Mouse (Mus musculus) heart, embryonic 12.5 days (tissue): ENCODE measurements around the gene Cd46. TPM values are rescaled to one million over a fixed set of nuclear protein-coding genes. Genes with fewer than 3 reads are reported as not detected.

Experiments
- ATAC-seq: fragments of 200-750 bp; cut with Nextera tagmentation; 2 replicates; pipeline ENCODE4 v1.8.0; 2017; ENCODE audit warnings: moderate TSS enrichment, moderate library complexity; ENCODE audit not compliant: insufficient number of reproducible peaks, low FRiP score
- H3K27ac ChIP-seq: fragments of 300-500 bp; sonication (generic); 2 replicates; pipeline ENCODE4 v1.5.1; 2016; ENCODE audit warnings: mild to moderate bottlenecking, moderate library complexity; ENCODE audit not compliant: poor library complexity, severe bottlenecking
- H3K27me3 ChIP-seq: fragments of 300-500 bp; sonication (generic); replicated peaks from 2 replicates; pipeline ENCODE4 v1.6.1; 2016; ENCODE audit warnings: mild to moderate bottlenecking, moderate library complexity
- H3K36me3 ChIP-seq: fragments of 300-500 bp; sonication (generic); 2 replicates; pipeline ENCODE4 v1.6.1; 2016; ENCODE audit warnings: mild to moderate bottlenecking, moderate library complexity
- H3K4me1 ChIP-seq: fragments of 300-500 bp; sonication (generic); replicated peaks from 2 replicates; pipeline ENCODE4 v1.6.1; 2016; ENCODE audit warnings: mild to moderate bottlenecking
- H3K4me2 ChIP-seq: fragments of 300-500 bp; sonication (generic); 2 replicates; pipeline ENCODE4 v1.6.1; 2016; ENCODE audit warnings: mild to moderate bottlenecking, moderate library complexity
- H3K4me3 ChIP-seq: fragments of 300-500 bp; sonication (generic); 2 replicates; pipeline ENCODE4 v1.5.1; 2016; ENCODE audit warnings: mild to moderate bottlenecking
- H3K9ac ChIP-seq: fragments of 300-500 bp; sonication (generic); 2 replicates; pipeline ENCODE4 v1.6.1; 2016; ENCODE audit warnings: mild to moderate bottlenecking, moderate library complexity
- H3K9me3 ChIP-seq: fragments of 300-500 bp; sonication (generic); replicated peaks from 2 replicates; pipeline ENCODE4 v1.6.1; 2016; ENCODE audit warnings: mild to moderate bottlenecking, moderate library complexity
- WGBS: fragments of 180-500 bp; shearing (Covaris S2); methylation state at CpG from one replicate; pipeline ENCODE4 v1.1.7; 2016; 5-methylcytosine and 5-hydroxymethylcytosine counted together
- polyA plus RNA-seq: library from polyadenylated mRNA; unstranded; fragments of >200 nt; fragmentation: Nextera tagmentation; extraction: Ambion mirVana; gene quantifications from 2 replicates; pipeline ENCODE4 v1.2.1, GENCODE M21; 2016

Gene Cd46
- polyA plus RNA-seq, 1 experiment from 2014 or later: 0.73 TPM

DNA sequence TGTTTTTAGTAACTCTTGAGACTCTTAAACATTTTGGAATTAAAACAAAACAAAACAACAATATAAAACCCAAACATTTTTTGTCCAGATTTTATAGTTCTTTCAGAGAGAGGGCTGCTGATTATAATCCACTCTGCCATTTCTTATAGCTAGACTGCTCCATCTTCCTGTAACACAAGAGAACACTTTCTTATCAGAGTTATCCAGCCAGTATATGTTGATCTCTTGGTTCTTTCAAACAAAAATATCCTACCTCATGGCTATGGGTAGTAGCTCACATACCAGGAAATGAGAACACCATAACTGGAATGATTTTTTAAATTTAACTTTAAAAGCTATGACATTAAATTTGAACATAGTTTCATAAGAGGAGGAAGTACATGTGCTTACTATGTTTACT, 9.9 kb downstream of the Cd46 start:
- Histone ChIP-seq H3K4me3 (no peak overlapping the region), H3K27me3 (no peaks in the 10 kb centered on the region), H3K9me3 (no peaks in the 10 kb centered on the region), H3K4me1 (no peaks in the 10 kb centered on the region), H3K36me3 (no peaks in the 10 kb centered on the region), H3K27ac (no peak overlapping the region), H3K4me2 (no peak overlapping the region), H3K9ac (no peak overlapping the region)
- ATAC-seq: no peak

DNA sequence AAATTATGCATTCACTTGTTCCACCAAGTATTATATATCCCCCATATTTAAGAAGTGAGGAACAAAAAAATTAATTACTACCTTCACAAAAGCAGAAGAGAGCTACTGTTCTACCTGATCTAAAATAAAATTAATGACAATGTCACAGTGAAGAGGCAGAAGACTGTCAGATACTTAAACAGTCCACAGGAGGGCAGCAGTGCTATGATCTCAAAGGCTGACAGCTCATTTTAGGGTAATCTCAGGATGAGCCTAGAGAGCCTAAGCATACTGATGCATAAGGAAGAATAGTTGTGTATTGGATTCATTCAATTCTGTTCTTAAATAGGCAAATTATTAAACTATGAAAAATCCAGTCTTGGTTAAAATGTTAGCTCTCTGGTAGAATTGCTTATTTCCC, 51.6 kb downstream of the Cd46 start:
- Histone ChIP-seq H3K4me2 (no peak overlapping the region), H3K9ac (no peak overlapping the region), H3K27ac (no peak overlapping the region), H3K36me3 (peaks cover 7% of the 10 kb centered on the region; the same call in 1 of the 2 replicates), H3K27me3 (no peaks in the 10 kb centered on the region), H3K4me1 (no peaks in the 10 kb centered on the region), H3K9me3 (no peaks in the 10 kb centered on the region), H3K4me3 (no peak overlapping the region)
- no peak for ATAC-seq

GRCm38 (mm10) chr1:195038386-195038785, 53.7 kb downstream of the Cd46 start:
- Histone ChIP-seq H3K4me3 (no peak overlapping the region), H3K27ac (no peak overlapping the region), H3K36me3 (peaks cover 7% of the 10 kb centered on the region; the same call in 1 of the 2 replicates), H3K27me3 (no peaks in the 10 kb centered on the region), H3K9ac (no peak overlapping the region), H3K4me2 (no peak overlapping the region), H3K4me1 (peaks cover 7% of the 10 kb centered on the region; the same call in 1 of the 2 replicates), H3K9me3 (no peaks in the 10 kb centered on the region)
- no peak for ATAC-seq
- WGBS: 62% methylated on average over 1 of the region's 1 CpGs

- Histone ChIP-seq H3K4me1 (peaks cover 10% of the 10 kb centered on the region; the same call in 1 of the 2 replicates), H3K27me3 (no peaks in the 10 kb centered on the region), H3K9ac (no peak overlapping the region), H3K27ac (no peak overlapping the region), H3K4me2 (no peak overlapping the region), H3K4me3 (no peak overlapping the region), H3K36me3 (peaks cover 7% of the 10 kb centered on the region; the same call in 1 of the 2 replicates), H3K9me3 (no peaks in the 10 kb centered on the region)
- WGBS: 84% methylated on average over 1 of the region's 1 CpGs
- no peak for ATAC-seq
These were observed 54.1 kb downstream of the Cd46 start for GRCm38 (mm10) chr1:195037985-195038384.

- Histone ChIP-seq H3K4me2 (no peak overlapping the region), H3K27me3 (no peaks in the 10 kb centered on the region), H3K4me1 (peaks cover 15% of the 10 kb centered on the region; the same call in 1 of the 2 replicates), H3K36me3 (peaks cover 7% of the 10 kb centered on the region; the same call in 1 of the 2 replicates), H3K9ac (no peak overlapping the region), H3K9me3 (no peaks in the 10 kb centered on the region), H3K4me3 (no peak overlapping the region), H3K27ac (no peak overlapping the region)
- ATAC-seq: no peak
- WGBS: 83% methylated on average over 6 of the region's 6 CpGs
These were observed 54.6 kb downstream of the Cd46 start for GRCm38 (mm10) chr1:195037483-195037882.

DNA sequence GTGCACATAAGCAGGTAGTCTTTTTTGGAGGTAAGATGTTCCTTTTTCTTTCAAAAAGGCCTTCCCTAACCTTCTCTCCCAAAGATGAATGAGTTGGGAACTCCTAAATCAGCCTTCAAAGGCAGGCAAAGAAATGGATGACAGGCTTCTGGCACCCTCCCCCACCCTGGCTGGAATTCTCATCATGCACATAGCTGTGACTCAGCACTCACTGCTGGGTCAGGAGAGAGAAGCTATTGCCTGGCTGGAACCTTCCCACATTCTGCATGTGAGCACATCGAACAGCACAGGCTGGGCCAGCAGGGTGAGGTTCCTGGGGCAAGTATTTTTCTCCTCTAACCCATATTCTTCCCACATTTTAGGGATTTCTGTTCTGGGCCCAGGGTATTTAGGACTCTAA, 58.1 kb downstream of the Cd46 start:
- H3K27ac ChIP-seq: no peak overlapping the region
- H3K36me3 ChIP-seq: peaks cover 7% of the 10 kb centered on the region; the same call in 1 of the 2 replicates
- H3K9ac ChIP-seq: no peak overlapping the region
- H3K4me1 ChIP-seq: peaks cover 17% of the 10 kb centered on the region; the same call in 1 of the 2 replicates
- no peaks in the 10 kb centered on the region for H3K9me3 ChIP-seq
- no peaks in the 10 kb centered on the region for H3K27me3 ChIP-seq
- no peak overlapping the region for H3K4me2 ChIP-seq
- 33% methylated on average over 1 of the region's 1 CpGs for WGBS
- H3K4me3 ChIP-seq: no peak overlapping the region
- ATAC-seq: peak; percentile 72; the same call in 1 of the 2 replicates

GRCm38 (mm10) chr1:195032738-195033137, 59.3 kb downstream of the Cd46 start:
- Histone ChIP-seq H3K27ac (no peak overlapping the region), H3K4me3 (no peak overlapping the region), H3K4me1 (peaks cover 17% of the 10 kb centered on the region; the same call in 1 of the 2 replicates), H3K9me3 (no peaks in the 10 kb centered on the region), H3K36me3 (peaks cover 7% of the 10 kb centered on the region; the same call in 1 of the 2 replicates), H3K4me2 (no peak overlapping the region), H3K9ac (no peak overlapping the region), H3K27me3 (no peaks in the 10 kb centered on the region)
- WGBS: 31% methylated on average over 1 of the region's 1 CpGs
- ATAC-seq: no peak

GRCm38 (mm10) chr1:195031786-195032185, 60.3 kb downstream of the Cd46 start:
- Histone ChIP-seq H3K9me3 (no peaks in the 10 kb centered on the region), H3K4me2 (no peak overlapping the region), H3K36me3 (peaks cover under 1% of the 10 kb centered on the region; the same call in 1 of the 2 replicates), H3K27me3 (no peaks in the 10 kb centered on the region), H3K4me1 (peaks cover 17% of the 10 kb centered on the region; the same call in 1 of the 2 replicates), H3K27ac (no peak overlapping the region), H3K4me3 (no peak overlapping the region), H3K9ac (no peak overlapping the region)
- ATAC-seq: no peak

DNA sequence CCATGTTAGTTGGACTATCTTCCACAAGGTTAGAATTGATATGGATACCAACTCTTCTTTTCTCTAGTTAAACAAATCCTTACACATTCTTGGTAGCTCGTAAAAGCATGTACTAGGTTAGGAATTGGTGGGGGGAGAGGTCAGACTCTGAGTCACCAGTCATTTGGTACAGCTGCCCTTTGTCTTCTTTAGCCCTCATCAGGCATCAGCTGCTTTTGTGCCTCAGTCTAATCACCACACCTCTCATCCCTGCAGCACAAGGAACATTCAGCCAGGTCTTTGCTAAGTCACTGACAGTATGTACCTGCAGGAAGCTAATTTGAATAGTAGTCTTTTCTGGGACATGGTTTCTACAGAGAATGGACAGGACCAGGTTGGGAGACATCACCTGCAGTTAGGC, 64.5 kb downstream of the Cd46 start:
- H3K27ac ChIP-seq: no peak overlapping the region
- H3K4me3 ChIP-seq: no peak overlapping the region
- no peaks in the 10 kb centered on the region for H3K27me3 ChIP-seq
- H3K4me1 ChIP-seq: 0 out of 2 replicates have a peak, but pooled peaks cover 1% of the 10 kb centered on the region
- no peak overlapping the region for H3K9ac ChIP-seq
- no peaks in the 10 kb centered on the region for H3K9me3 ChIP-seq
- WGBS: 46% methylated on average over 1 of the region's 1 CpGs
- 0 out of 2 replicates have a peak, but pooled peaks cover 5% of the 10 kb centered on the region for H3K36me3 ChIP-seq
- no peak overlapping the region for H3K4me2 ChIP-seq
- no peak for ATAC-seq

DNA sequence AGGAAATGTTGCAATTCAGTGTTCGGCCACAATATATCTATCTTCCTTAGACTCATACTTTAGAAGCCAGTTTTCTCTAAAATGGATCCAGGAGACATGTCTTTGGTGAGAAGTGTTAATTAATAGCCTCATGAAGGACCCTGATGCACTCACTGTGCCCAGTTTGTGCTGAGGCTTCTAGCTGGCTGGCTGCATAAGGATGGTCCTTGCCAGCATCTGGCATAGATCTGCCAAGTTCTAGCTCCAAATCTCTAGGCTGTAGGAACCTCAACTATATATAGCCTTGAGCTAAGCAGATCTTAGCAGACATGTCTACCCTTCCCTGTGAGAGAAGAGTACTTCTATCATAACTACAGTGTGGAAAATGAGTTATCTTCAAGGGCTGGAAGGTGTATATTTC, 68.2 kb downstream of the Cd46 start:
- Histone ChIP-seq H3K4me3 (no peak overlapping the region), H3K27me3 (no peaks in the 10 kb centered on the region), H3K9ac (no peak overlapping the region), H3K4me2 (no peak overlapping the region), H3K9me3 (no peaks in the 10 kb centered on the region), H3K4me1 (no peaks in the 10 kb centered on the region), H3K36me3 (0 out of 2 replicates have a peak, but pooled peaks cover 5% of the 10 kb centered on the region), H3K27ac (no peak overlapping the region)
- ATAC-seq: no peak
- WGBS: 88% methylated on average over 1 of the region's 1 CpGs

DNA sequence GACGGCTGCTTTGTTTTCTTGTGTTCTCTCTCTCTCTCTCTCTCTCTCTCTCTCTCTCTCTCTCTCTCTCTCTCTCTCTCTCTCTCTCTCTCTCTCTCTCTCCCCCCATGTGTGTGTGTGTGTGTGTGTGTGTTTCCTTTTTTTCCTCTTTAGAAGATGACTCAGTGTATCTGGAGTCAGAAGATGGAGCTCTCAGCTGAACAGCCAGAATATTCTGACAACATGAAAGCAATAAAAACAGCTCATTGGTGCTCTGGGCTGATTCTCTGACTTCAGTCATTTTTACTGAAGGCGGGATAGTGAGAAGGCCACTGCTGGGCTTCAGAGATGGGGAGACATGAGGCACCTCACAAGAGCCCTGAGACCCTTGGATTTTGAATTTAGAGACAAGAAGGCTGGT, 70.2 kb downstream of the Cd46 start:
- Histone ChIP-seq H3K27me3 (no peaks in the 10 kb centered on the region), H3K4me1 (0 out of 2 replicates have a peak, but pooled peaks cover 4% of the 10 kb centered on the region), H3K4me2 (no peak overlapping the region), H3K9me3 (no peaks in the 10 kb centered on the region), H3K27ac (no peak overlapping the region), H3K9ac (no peak overlapping the region), H3K36me3 (0 out of 2 replicates have a peak, but pooled peaks cover 5% of the 10 kb centered on the region), H3K4me3 (no peak overlapping the region)
- ATAC-seq: no peak
- WGBS: 56% methylated on average over 2 of the region's 2 CpGs

DNA sequence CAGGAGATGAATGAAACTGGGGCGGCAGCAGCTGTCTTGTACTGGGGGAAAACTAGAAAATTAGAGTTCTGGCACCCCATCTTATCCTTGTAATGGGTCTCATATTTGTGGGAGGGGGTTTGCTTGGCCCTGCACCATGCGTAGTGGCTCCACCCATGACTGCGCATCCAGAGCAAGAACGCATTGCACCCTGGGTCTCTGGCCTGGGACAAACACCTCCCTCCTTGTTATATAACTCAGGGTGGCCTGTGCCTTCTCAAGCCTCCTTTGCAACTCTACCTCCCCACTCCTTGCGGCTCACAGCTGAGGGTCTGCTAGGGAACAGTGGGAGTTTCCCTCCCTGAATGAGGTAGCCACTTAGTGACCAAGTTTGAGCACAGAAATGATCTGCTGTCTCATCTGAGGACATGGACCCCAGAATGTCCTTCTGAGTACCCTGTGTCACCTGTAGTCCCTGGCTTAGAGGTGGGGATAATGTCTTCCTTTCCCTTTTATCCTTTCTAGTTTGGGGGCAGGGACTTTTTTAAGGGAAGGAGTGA, 72.9 kb downstream of the Cd46 start:
- Histone ChIP-seq H3K4me2 (no peak overlapping the region), H3K27ac (no peak overlapping the region), H3K9ac (no peak overlapping the region), H3K4me3 (no peak overlapping the region), H3K27me3 (no peaks in the 10 kb centered on the region), H3K9me3 (no peaks in the 10 kb centered on the region), H3K4me1 (peaks cover 6% of the 10 kb centered on the region; the same call in 1 of the 2 replicates), H3K36me3 (0 out of 2 replicates have a peak, but pooled peaks cover under 1% of the 10 kb centered on the region)
- WGBS: 92% methylated on average over 5 of the region's 5 CpGs
- no peak for ATAC-seq
